Mouse (Mus musculus): ENCODE measurements around the gene Runx1. TPM values are rescaled to one million over a fixed set of nuclear protein-coding genes. Genes with fewer than 3 reads are reported as not detected.

Runx1 gene
- polyA plus RNA-seq, 1 experiment from 2014 or later = 2.1 TPM

DNA sequence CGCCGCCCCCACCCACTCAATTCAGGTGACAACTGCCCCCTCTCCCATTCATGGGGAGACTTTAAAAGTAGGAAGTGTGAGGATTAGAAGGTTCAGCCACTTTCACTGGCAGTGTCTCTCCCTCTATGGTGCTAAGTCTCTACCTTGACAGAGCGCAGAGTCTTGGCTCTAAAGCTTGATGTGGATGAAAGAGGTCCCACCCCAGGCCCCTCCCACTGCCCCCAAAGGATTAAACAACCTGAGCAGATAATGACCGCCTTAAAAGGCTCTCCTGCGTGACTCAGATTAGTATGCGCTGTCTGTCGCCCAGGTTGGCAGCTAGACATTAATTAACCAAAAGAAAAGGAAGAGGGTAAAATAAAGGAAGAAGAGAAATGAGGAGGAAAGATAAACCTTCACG is 215.5 kb downstream of the Runx1 start:
- Histone ChIP-seq H3K36me3 (no peaks in the 10 kb centered on the region), H3K9ac (no peak overlapping the region), H3K4me1 (peaks cover 45% of the 10 kb centered on the region), H3K9me3 (replicated peaks) (no peaks in the 10 kb centered on the region), H3K4me2 (no peak overlapping the region), H3K27ac (no peak overlapping the region), H3K4me3 (replicated peaks) (no peak overlapping the region), H3K27me3 (peaks cover 35% of the 10 kb centered on the region)
- no peak for ATAC-seq (replicated peaks; ENCODE audit: low FRiP score)
- 54% methylated on average over 8 of the region's 8 CpGs for WGBS

DNA sequence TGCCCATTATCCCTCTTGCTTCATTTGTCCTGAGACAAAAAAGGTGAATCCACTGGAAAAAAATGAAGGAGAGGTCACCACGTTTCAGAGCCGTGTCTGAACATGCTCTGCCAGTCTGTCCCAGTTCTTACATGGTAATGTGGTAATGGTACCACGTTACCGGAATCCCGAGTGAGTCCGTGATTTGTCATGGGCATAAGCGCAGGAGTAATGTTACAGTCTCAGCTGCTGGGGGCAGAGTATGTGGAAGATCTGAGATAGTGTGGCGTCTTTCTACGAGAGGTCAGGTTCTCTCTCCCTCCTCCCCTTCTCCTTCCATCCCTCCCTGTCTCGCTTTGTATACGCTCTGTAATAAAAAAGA is 216.3 kb downstream of the Runx1 start:
- Histone ChIP-seq H3K9ac (no peak overlapping the region), H3K4me2 (peak overlapping the region; percentile 7; the same call in 1 of the 2 replicates), H3K36me3 (no peaks in the 10 kb centered on the region), H3K4me1 (peaks cover 47% of the 10 kb centered on the region), H3K27me3 (peaks cover 38% of the 10 kb centered on the region), H3K4me3 (replicated peaks) (no peak overlapping the region), H3K27ac (no peak overlapping the region), H3K9me3 (replicated peaks) (no peaks in the 10 kb centered on the region)
- no peak for ATAC-seq (replicated peaks; ENCODE audit: low FRiP score)
- 43% methylated on average over 11 of the region's 11 CpGs for WGBS

DNA sequence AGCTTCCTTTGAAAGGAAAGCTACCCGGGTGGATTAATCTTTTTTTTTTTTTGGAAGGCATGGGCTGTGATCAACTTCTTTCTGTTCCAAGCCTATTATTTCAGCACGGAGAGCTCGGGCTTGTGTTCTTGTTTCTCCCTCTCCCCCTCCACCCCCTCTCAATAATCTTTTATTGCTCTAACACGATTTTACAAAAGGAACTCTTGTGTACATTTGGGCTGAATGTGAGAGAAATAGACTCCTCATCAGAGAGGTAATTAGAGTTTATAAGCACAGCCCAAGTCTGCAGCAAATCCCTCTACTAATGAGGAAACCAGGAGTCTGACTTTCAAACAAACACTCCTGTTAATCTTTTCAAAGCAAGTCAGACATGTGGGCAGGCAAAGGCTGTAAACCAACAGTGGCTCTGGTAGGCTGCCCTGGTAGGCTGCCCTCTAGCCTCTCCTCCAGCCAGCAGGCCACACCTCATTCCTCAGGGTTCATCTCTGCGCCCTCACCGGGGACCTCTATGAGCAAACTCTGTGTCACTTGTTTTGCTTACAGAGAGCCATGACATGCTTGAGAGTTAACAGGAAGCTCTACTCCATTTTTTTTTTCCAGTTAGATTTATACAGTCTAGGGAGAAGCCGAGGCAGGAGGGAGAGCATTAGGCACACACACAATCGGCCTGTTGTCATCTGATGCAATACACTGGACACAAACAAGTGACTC is 216.8 kb downstream of the Runx1 start:
- Histone ChIP-seq H3K9ac (no peak overlapping the region), H3K9me3 (replicated peaks) (no peaks in the 10 kb centered on the region), H3K4me3 (replicated peaks) (no peak overlapping the region), H3K27ac (no peak overlapping the region), H3K4me1 (peaks cover 47% of the 10 kb centered on the region), H3K36me3 (no peaks in the 10 kb centered on the region), H3K27me3 (peaks cover 40% of the 10 kb centered on the region), H3K4me2 (peak overlapping the region; percentile 7)
- peak; percentile 54; the same call in 1 of the 2 replicates for ATAC-seq (replicated peaks; ENCODE audit: low FRiP score)
- 4% methylated on average over 8 of the region's 8 CpGs for WGBS

DNA sequence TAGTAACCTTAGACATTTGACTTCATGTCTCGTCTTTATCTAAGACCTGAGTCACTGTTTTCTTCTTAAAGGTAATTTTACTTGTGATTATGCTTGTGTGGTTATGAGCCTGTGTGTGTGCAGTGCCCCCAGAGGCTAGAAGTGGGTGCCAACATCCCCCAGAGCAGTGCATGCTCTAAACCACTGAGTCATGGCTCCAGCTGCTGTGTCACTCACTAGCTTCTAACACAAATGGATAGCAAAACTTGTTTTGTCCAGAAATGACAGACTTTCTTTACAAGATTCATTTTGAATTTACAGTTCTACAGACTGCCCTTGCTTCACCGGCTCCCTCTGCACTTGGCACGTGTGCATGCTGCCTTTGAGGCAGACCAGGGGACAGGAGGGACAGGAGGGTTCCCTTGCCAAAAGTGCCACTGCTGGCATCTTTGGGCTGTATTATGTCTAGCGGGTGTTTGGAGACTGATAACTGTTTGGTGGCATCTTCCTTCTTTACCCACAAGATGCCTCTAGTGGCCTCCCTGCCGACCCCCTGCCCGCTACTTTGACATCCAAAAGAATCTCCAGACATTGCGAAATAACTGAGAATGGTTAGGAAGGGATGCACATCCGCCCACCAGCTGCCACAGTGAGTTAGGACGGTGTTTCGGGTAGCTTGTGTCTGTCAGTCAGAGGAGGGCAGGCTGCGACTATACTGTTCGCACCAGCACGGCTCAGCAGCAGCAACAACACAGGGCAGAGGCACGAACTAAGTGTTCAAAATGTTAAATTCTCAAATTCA is 217.6 kb downstream of the Runx1 start:
- no peaks in the 10 kb centered on the region for H3K36me3 ChIP-seq
- no peak overlapping the region for H3K4me3 ChIP-seq (replicated peaks)
- H3K27ac ChIP-seq = no peak overlapping the region
- 0 out of 2 replicates have a peak overlapping the region, but pooled peaks have one; percentile 7 for H3K4me2 ChIP-seq
- H3K27me3 ChIP-seq = peaks cover 43% of the 10 kb centered on the region
- 37% methylated on average over 14 of the region's 14 CpGs for WGBS
- ATAC-seq (replicated peaks; ENCODE audit: low FRiP score) = no peak
- no peaks in the 10 kb centered on the region for H3K9me3 ChIP-seq (replicated peaks)
- peaks cover 46% of the 10 kb centered on the region for H3K4me1 ChIP-seq
- no peak overlapping the region for H3K9ac ChIP-seq

DNA sequence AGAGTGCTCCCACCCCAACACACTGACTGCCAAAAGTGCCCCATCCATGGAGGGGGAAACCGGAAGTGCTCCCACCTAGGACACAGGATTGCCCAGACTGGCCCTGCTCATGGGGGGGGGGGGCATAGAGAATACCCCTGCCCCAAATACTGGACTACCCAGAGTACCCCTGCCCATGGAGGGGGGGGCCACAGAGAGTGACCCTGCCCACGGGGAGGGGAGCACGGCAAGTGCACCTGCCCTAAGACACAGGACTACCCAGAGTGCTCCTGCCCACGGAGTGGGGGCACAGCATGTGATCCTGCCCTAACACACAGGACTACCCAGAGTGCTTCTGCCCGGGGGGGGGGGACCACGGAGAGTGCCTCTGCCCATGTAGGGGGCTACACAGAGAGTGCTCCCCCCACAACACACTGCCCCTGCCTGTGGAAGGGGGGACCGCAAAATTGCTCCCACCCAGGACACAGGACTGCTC is 219.4 kb downstream of the Runx1 start:
- Histone ChIP-seq H3K27me3 (peaks cover 43% of the 10 kb centered on the region), H3K4me2 (no peak overlapping the region), H3K9me3 (replicated peaks) (no peaks in the 10 kb centered on the region), H3K4me1 (peaks cover 36% of the 10 kb centered on the region), H3K36me3 (no peaks in the 10 kb centered on the region), H3K27ac (no peak overlapping the region), H3K9ac (no peak overlapping the region), H3K4me3 (replicated peaks) (no peak overlapping the region)
- 78% methylated on average over 7 of the region's 7 CpGs for WGBS
- peak; percentile 19 for ATAC-seq (replicated peaks; ENCODE audit: low FRiP score)

DNA sequence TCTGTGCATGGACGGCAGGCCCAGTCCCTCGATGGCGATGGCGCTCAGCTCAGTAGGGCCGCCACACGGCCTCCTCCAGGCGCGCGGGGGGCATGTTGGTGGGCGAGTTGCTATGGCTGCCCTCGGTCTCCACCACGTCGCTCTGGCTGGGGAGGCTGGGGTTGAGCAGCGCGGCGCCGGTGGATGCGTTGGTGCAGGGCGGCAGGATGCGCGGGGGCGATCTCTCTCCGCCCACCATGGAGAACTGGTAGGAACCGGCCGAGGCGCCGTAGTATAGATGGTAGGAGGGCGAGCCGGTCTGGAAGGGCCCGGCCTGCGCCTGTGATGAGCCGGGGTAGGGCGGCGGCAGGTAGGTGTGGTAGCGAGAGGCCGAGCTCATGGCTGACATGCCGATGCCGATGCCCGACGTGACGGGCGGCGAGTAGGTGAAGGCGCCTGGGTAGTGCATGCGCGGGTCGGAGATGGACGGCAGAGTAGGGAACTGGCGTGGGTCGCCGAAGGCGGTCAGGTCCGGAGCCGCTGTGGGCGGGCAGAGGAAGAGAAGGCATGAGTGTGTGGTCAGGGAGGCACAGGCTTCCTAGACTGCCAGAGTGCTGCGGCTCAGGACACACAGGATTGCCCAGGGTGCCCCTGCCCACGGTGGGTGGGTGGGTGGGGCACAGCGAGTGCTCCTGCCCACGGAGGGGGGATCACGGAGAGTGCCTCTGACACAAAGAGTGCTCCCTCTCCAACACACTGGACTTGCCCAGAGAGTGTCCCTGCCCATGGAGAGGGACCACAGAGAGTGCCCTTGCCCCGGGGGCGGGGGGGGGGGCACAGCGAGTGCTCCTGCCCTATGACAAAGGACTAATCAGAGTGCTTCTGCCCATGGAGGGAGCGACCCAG is 220.1 kb downstream of the Runx1 start:
- Histone ChIP-seq H3K36me3 (no peaks in the 10 kb centered on the region), H3K4me2 (peak overlapping the region; percentile 87), H3K9me3 (replicated peaks) (no peaks in the 10 kb centered on the region), H3K4me1 (peaks cover 36% of the 10 kb centered on the region), H3K4me3 (replicated peaks) (peak overlapping the region; percentile 51), H3K27me3 (peaks cover 42% of the 10 kb centered on the region), H3K27ac (no peak overlapping the region), H3K9ac (peak overlapping the region; percentile 47)
- 8% methylated on average over 63 of the region's 64 CpGs for WGBS
- peak; percentile 73 for ATAC-seq (replicated peaks; ENCODE audit: low FRiP score)

DNA sequence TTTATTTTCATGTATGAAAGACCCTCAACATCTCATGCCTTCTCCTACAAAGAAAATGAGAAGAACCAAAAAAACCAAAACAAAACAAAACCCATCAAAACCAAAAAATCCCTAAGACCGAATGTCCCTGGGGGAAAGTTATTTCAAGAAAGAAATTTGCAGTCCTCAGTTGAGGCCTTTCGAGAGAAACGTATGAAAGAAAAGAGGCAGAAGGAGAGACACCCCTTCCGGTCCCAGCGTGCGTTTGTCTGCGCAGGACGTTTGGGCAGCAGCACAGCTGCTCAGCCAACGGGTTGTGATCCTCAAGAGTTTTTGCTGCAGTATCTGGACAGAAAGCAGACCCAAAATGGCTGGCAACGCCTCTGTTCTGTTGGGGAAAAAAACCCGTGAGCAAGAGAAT is 223.4 kb downstream of the Runx1 start:
- Histone ChIP-seq H3K4me2 (no peak overlapping the region), H3K36me3 (no peaks in the 10 kb centered on the region), H3K4me3 (replicated peaks) (no peak overlapping the region), H3K9me3 (replicated peaks) (no peaks in the 10 kb centered on the region), H3K27ac (no peak overlapping the region), H3K27me3 (peaks cover 30% of the 10 kb centered on the region), H3K4me1 (peaks cover 11% of the 10 kb centered on the region), H3K9ac (no peak overlapping the region)
- WGBS = 83% methylated on average over 11 of the region's 11 CpGs
- ATAC-seq (replicated peaks; ENCODE audit: low FRiP score) = no peak

DNA sequence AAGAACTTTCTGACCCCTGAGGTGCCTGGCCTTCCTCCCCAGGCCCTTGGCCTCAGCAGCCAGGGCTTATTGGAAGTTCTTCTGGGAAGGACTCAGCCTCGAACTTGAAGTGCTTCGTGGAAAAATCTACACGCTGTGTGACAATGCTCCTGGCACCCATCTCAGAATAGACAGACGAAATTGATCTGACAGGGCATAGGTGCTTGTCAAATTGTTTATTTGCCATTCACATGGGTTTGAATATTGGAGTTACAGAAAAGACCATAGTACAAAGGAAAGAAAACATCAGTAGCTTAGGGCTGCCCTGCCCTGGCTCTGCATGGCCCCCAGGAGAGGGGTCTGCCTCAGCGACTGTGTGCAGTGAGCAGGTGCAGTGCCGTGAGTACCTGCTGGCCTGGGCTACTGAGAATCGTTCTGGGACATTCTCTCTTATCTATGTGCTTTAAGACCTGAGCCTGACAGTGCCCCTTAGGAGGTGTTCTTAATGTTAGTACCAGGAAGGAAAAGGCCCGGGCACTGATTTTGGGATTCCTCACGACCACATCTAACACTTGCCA is 224.6 kb downstream of the Runx1 start:
- Histone ChIP-seq H3K9me3 (replicated peaks) (no peaks in the 10 kb centered on the region), H3K27ac (no peak overlapping the region), H3K4me1 (peaks cover 11% of the 10 kb centered on the region), H3K36me3 (no peaks in the 10 kb centered on the region), H3K4me3 (replicated peaks) (no peak overlapping the region), H3K27me3 (peaks cover 18% of the 10 kb centered on the region), H3K4me2 (no peak overlapping the region), H3K9ac (no peak overlapping the region)
- 81% methylated on average over 9 of the region's 9 CpGs for WGBS
- no peak for ATAC-seq (replicated peaks; ENCODE audit: low FRiP score)

DNA sequence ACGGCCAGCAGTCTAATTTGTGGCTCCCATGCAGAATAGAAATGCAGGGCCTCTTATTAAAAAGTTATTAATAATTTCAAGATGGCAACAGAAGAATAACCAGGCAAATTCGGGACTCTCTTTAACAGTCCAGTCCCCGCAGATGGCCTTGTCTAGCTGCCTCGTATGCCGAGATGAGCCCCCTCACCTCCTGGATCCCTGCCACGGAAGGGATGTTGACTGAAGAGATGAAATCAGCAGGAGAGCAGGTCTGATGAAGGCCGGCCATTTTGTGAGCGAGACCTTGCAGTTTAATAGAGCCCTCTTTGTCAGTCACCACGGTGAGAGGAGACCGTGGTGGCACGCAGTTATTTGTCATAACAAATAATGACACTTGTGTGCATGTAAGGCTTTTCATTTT is 226.5 kb downstream of the Runx1 start:
- no peak overlapping the region for H3K9ac ChIP-seq
- peaks cover 11% of the 10 kb centered on the region for H3K27me3 ChIP-seq
- no peak for ATAC-seq (replicated peaks; ENCODE audit: low FRiP score)
- 81% methylated on average over 11 of the region's 11 CpGs for WGBS
- no peaks in the 10 kb centered on the region for H3K9me3 ChIP-seq (replicated peaks)
- no peak overlapping the region for H3K4me2 ChIP-seq
- no peaks in the 10 kb centered on the region for H3K4me1 ChIP-seq
- no peaks in the 10 kb centered on the region for H3K36me3 ChIP-seq
- H3K4me3 ChIP-seq (replicated peaks) = no peak overlapping the region
- H3K27ac ChIP-seq = no peak overlapping the region

DNA sequence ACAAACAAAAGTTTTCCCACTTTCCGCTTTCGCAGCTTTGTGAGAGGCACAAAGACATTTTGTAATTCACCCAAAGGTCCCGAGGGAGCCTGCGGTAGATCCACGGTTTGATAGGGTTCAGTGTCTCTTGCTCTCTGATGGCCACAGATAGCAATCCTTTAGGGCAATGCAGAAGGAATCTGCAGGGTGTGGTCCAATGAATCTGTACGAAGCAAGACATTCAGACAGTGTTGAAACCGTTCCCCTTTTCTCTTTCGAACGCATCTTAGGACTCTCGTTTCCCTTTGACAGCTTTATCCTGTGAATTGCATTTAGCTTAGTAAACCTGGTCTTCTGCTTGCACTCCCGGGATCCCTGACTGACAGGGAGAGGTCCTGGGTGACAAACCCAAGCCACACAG is 228.3 kb downstream of the Runx1 start:
- Histone ChIP-seq H3K4me2 (no peak overlapping the region), H3K27me3 (peaks cover 10% of the 10 kb centered on the region; the same call in 1 of the 2 replicates), H3K9me3 (replicated peaks) (no peaks in the 10 kb centered on the region), H3K36me3 (no peaks in the 10 kb centered on the region), H3K4me1 (no peaks in the 10 kb centered on the region), H3K9ac (no peak overlapping the region), H3K4me3 (replicated peaks) (no peak overlapping the region), H3K27ac (no peak overlapping the region)
- no peak for ATAC-seq (replicated peaks; ENCODE audit: low FRiP score)
- 74% methylated on average over 11 of the region's 11 CpGs for WGBS

DNA sequence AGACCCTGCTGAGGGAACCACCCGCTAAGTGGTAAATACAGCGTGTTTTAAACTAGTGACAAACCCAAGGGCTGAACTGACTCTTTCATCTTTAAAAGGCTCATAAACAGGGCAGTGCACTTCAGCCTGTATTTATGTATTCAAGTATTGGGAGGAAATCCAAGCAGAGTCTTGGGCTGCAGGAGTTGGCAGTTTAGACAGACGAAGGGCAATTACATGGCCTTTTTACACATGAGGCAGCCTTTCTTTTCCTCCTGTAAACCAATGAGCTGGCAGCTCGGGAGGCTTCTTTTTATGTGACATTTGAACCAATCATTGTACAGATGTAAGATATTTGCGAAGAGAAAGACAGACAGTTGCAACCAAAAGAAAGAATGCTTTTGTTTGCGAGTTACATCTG is 233.7 kb downstream of the Runx1 start:
- no peaks in the 10 kb centered on the region for H3K36me3 ChIP-seq
- no peak overlapping the region for H3K4me3 ChIP-seq (replicated peaks)
- H3K9ac ChIP-seq = no peak overlapping the region
- no peak for ATAC-seq (replicated peaks; ENCODE audit: low FRiP score)
- WGBS = 43% methylated on average over 6 of the region's 6 CpGs
- no peak overlapping the region for H3K27ac ChIP-seq
- peaks cover 7% of the 10 kb centered on the region; the same call in 1 of the 2 replicates for H3K27me3 ChIP-seq
- no peaks in the 10 kb centered on the region for H3K9me3 ChIP-seq (replicated peaks)
- H3K4me2 ChIP-seq = no peak overlapping the region
- H3K4me1 ChIP-seq = no peaks in the 10 kb centered on the region
